Mouse (Mus musculus): ENCODE measurements at regions not wholly inside any gene's neighbourhood (a gene's known extent, or its start where the extent isn't known, plus 50 kb on each side); places are given as distances from the start of the nearest gene placed in this dataset.
"Not testable (repeated sequence)": the region's sequence is repeated elsewhere in the genome, so short reads cannot be mapped to it uniquely, and the experiment has no call there.

DNA sequence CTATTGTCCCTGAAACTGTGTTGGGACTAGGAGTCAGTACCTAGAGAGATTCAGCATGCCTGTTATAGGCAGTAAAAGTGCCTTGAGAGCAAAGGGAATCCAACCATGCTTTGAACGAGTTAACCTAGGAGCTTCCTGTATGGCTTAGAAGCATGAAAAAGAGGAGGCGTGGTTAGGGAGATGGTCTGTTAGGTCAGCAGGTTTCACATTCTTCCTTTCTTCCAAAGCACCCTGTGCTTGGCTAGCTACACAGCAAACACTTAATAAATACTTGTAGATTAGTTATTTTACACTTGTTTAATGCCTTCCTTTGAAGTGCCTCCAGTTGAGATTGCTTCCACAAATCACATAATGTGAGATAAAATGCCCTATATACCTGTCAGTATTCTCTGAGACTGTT lies 284.9 kb upstream of the Adgra3 start:
- no peak for DNase-seq

DNA sequence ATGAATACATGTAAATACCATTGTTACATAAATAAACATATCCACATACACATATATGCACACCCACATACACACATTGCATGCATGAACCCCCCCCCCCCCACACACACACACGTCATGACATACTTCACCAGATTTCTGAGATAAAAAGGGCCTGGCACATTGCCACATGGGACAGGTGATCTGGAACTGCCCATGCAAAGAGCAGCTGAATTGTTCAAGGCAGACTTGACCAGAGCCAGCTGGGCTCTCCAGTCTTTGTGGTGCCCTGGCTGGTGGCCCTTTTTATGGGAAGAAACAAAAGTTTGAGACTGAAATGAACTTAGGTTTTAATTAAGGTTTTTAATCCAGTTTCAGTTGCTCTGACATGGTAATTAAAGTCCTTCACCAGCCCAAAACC lies 250.7 kb upstream of the Adgra3 start:
- DNase-seq: peak; percentile 25

DNA sequence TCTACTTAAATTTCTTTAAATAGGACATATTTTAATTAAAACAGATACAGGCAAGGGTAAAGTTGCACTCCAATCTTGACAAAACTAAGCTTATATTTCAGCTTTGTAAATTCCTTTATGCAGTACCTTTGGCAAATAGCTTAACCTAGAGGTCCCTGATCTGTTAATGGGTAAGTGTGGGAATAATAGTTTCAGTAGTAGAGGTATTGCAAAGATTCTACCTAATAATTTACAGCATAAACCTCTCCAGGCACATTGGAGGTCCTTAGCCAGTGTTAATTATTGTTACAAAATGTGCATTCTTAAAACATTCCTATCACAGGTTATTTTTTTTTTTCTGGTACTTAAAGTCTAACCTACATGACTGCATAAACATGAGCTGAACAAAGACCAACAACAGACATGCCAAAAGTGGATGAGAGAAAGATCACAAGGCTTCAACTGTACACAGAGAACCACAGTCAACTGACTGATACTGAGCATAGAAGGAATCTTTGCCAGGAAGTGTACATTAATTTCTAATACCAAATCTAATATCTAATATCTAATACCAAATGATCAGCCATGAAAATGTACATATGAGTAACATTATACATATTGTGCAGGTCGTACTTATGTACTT lies 245.2 kb upstream of the Adgra3 start:
- no peak for DNase-seq

DNA sequence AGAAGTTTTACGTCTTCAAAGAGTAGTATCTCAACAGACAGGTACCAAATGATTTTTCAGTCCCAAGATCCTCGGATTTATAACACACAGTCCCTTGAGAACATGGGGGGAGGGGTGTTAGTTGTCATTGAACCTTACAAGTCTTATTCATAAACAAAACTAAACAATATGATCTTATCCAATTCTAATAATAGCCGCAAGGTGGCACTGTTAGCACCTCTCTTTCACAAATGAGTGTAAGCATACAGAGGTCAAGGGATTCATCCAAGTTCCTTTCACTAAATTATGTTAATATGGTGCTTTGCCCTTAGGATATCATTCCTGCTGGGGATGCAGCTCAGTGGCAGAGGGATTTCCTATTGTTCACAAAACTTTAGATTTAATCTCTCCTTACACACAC lies 235.0 kb upstream of the Adgra3 start:
- no peak for DNase-seq

DNA sequence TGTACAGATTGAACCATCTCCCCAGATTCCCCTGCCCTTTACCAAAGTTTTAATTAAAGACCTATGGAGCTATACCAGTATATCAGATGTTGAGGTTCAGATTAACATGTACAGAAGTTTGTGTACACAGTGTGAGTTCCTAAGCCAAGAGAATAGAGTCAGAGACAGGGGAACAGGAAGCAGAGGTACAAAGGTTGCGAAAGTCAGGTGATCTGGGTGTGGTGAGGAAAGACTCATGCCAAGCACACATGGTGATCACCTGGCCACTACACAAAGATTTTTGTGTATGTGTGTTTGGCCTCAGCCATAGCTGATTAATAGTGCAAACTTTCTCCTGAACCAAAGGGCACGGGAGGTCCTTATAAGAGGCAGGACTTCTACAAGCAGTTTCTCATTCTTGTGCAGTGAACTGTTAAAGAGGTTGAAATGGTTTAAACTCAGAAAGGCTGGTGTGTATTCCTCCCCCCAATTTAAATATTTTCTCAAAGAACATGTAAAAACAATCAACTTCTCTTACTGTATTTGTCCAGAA lies 232.1 kb upstream of the Adgra3 start:
- peak; percentile 16 for DNase-seq

DNA sequence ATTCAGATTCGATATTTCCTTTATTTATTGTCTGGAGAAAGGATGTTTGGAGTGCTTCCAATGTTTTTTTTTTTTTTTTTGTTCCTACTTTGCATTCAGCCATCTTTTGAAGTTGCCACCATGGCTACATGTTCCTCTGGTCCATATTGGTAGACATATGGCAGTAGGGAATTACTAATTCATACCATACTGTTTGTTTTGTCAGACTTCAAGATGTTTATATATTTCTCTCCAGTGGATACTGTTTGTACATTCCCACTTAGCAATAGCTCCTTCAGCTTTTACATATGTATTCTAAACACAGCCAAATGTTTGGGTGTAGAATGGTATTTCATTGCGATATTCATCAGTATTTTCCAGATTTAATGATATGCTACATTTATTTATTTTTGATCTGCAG lies 201.6 kb upstream of the Adgra3 start:
- no peak for DNase-seq

DNA sequence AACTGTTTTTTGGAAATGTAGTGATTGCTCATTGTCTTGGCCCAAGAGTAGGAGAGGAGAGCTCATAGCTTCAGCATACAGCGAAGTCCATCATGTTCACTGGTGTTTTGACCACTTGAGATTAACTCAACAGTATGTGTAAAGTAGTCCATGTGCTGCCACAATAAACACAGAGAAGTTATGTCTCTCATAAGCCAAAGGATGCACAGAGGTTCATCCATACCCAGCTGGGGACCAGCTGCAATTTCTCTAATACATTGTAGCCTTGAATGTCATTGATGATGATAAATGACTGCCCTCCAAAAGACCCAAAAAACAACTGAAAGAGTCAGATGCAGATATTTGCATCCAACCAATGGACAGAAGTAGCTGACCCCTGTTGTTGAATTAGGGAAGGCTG lies 199.2 kb upstream of the Adgra3 start:
- DNase-seq: no peak

DNA sequence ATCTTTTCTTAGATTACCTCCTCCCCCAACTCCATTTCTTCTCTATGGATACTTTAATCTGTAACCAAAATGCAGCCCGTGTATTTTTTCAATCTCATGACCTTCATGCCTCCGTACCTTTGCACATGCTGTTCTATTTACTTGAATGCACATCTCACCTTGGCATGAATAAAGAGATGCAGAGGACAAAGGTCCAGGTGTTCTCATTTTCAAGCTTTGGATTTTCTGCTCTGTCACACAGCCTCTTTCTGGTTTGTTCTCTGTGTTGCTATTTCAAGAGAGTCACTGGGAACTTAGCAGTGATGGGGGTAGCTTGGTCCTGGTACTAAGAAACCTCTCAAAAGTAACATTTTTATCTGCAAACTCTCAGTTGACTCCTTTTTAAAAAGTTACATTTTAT lies 175.3 kb upstream of the Adgra3 start:
- no peak for DNase-seq

DNA sequence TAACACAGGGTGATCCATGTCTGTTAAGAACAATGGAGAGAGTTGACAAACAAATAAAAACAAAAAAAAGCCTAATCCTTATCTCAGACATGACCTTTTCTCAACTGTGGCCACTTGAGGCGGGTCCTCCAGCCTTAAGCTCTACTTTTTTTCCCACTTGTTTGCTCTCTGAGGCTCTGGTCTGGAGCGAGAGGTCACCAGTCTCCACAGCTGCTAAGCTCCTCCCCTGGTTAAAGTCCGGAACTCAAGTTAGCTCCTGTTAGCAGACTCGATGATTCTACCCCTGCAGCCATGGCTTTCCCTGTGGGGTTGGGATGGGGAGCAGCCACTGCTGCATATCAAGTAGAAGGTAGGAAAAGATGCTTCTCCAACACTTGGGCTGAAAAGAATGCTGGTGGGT lies 158.2 kb upstream of the Adgra3 start:
- DNase-seq: peak; percentile 23

DNA sequence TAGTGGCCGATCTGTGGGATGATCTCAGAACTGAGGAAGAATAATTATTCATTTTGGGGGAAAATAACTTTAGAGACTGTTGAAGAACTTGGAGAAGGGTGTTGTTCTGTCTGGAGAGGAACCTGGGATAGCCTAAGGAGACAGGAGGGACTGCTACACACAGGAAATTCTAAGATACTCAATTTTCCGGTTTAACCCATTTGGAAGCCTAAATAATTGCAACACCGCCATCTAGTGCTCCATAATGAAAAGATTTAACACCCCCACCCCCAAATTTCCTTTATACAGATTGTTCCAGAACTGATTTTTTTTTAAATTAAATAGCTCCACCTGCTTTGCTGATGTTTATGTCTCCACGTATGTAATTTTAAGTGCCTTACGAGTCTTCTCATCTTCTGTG lies 157.2 kb upstream of the Adgra3 start:
- DNase-seq: no peak

DNA sequence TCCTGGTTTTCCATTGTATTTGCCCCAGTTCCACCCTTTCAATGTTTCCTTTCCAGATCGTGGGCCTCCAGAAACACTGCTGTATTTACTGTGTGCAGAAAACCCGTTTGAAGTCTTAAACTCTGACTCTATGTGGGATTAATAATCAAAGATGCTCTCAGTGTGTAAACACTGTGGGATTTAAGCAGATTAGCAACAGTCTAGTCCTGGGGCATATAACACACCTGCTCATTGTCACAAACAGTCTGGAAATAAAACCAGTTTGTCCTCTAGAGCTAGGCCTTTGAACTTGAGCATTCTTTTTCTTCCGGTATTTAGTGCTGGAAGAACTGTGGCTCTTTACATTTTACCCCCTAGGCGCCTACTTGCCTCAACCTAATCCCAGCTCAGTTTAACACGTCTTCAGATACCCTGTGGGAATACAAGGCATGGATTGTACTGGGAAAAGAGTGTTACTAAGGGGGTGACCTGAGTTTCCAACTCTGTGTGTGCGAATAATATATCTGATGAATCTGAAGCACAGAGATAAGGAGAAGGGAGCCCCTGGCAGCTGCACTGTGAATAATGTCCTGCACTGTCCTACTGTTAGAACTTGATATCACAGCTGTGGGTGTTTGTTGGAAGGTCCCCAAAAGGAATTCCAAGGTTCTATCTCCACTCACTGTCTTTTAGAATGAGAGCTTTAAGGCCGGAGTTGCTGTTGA lies 143.7 kb upstream of the Adgra3 start:
- no peak for DNase-seq

DNA sequence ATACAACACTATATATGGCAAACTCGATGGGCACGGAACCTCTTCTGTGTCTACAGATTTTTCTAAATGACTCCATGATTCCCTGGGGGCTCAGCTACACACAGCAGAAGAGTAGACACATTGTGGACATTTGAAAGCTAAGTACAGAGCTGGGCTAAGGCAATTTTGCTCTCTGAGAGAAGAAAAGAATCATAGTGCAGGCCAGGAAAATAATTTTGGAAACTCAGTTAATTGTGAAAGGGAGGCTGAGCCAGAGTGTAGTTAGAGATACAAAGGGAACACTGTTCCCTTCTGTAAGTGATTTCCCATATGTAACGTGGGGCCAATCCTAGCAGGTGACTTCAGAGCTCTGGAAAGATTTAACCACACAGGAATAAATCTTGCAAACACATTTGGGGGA lies 137.6 kb upstream of the Adgra3 start:
- DNase-seq: no peak

DNA sequence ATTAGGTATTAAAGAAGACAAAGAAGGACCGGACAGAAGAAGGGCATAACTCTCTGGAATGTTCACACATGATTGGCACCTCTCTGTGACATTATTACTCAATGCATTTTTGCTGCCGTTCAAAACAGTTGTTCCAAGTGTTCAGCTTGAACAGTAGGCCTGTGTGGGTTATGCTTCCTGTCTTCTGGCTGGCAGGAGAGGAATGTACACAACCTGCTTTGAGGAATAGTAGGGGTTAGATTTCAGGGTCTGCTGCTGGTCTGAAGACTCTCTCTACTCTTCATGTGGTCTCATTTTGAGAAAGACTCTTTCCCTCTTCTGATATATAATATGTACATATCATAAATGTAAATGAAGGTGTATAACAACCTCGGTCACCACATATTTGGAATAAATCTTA lies 137.2 kb upstream of the Adgra3 start:
- DNase-seq: no peak

DNA sequence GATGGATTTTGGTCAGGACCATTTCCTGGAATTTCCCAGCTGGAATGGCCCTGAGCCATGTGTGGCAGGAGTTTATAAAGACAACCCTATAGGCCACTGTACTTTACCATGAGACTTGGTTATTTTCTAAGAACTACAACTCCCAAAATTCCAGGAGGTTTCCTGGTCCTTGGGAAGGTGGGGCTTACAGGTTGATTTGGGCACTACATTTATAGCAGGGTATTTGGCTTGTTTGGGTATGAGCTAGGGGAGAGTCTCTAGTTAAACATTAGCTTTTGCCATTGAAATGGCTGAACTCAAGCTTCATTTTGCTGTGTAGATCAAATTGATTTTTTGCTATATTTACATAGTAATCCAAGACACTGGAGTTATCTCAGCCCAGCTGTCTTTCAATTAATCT lies 130.6 kb upstream of the Adgra3 start:
- DNase-seq: no peak

DNA sequence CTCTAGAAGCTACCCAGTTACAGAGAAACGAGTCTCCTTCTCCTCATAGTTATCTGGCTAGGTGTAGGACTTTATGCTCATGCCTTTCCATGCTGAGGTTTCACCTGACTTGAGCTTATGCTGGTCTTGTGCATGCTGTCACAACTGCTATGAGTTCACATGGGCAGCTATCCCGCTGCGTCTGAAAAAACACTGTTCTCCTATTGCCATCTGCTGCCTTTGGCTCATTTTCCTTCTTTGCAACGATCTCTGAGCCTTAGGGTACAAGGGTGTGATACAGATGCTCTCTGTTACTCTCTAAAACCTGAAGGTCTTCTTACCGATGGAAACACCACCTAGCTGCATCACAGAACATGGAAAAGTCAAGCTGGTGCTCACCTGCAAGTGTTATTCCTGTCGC lies 123.9 kb upstream of the Adgra3 start:
- DNase-seq: no peak

DNA sequence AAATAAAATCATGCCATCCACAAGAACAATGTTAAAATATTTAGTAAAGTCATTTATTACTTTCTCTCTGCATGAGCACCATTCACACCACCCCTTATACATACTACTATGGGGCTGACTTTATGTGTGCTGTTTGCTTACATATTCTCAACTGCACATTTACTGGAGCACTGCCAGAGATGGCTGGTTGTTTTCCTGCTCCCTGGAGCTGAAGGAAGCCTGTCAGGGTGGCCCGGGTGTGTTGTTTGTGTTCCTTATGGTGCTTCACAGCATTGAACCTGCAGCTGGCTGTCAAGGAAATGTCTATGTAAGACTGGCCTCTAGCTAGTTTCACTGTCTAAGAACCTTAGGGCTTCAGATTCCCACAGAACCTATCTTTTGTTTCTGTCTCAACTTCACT lies 97.8 kb upstream of the Adgra3 start:
- DNase-seq: no peak

DNA sequence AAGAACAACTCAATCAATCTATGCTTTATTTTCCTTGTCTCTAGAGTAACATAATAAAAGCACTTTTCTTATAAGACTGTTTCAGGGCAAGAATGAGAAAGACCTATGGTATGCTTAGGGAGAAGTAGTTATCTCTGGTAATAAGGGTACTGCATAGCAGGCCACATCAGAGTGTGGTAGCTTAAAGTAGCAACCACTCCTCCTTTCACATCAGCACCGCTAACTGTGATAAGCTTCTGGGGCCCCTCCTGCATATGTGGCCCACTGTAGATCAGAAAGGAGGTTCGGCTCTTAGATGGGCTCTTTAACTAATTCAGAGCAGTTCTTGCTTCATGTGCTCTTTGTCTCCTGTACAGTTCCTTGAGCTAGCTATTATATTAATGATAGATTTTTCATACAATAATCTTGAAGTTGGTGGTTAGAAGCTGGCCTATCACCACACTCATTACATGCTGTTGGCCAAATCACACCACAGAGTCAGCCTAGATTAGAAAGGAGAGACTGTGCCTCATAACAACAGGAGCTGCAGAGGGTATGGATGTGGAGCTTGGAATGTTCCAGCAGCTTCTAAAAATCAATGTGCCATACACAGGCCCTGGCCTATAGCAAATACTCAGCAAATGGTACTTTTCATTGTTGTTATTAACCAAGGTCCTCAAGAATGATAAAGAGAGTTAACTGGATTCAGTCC lies 96.5 kb upstream of the Adgra3 start:
- not testable (repeated sequence) for DNase-seq

DNA sequence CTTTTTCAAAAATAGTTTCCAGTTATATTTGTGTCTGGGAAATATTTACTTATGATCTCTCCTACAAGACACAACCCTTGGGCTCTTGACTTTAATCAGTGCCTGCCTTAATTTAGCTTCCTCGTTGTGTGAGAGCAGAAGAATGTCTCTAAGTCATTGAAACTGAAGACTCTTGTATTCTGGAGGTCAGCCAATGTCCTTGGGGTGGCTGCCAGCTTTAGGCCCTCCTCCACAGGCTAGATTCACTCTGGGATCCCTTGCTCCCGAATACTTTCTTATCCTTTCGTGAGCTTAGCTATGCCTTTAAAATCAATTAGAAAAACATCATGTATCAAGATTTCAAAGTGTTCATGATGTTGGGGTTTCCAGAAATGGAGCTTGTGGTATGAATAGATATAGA lies 88.1 kb upstream of the Adgra3 start:
- DNase-seq: peak; percentile 54

DNA sequence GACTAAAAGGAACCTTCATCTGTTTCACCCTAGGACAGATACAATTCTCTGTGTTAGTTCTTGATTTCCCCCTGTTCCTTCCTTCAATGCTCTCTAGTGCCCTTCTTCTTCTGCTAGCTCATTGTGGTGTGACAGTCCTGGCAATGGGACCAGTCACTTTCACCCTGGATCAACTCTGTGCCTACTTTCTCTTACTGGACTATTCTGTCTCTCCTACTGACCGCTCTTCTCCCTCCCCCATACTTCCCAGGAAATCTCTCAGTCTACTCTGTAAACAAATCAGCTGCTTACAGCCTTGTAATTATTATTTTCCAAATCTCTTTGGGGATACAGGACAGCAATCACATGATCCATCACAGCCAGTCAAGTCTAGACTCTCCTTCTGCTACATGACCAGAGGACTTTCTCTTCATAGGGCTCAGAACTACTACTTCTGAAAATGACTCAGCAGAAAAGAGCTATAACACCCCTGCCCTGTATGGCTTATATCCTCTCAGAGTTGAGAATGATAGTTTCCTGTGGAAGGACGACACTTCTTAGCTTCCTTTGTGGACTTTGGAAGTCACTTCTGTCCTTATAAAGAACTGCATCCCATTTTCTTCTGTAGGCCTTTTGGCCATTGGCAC lies 86.8 kb upstream of the Adgra3 start:
- no peak for DNase-seq

DNA sequence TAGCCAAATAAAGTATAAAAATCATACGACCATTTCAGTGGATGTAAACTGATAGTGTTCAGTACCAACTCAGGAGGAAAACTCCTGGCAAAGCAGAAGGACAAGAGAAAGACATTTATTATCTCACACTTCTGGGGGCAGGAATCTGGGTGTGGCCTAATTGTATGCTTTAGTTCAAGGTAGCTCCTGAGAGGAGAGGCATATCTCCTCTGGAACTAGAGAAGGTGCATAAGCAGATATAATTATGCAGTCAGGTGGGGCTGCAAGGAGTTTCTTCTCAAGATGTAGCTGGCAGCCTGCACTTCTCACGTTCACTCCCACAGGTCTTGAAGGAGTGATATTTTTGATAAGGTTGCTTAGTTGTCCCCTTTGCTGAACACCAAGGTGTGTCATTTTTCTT lies 71.4 kb upstream of the Adgra3 start:
- DNase-seq: no peak

DNA sequence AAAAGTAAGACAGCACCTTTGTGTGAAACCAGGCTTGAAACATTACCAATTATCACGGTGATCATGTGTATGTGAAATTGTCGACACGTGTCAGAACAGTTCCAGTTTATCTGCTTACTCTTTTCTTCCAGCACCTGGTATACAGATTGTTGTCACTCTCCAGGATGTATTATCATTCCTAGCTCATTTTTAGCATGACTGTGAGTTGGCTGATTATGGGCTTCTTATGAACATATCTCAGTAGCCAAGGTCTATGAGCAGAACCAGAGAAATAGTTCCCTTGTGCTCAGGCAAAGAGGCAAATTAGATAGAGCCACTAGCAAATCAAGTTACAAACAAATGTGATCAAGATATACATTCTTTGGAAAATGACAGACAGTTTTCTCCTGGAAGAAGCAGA lies 70.2 kb upstream of the Adgra3 start:
- no peak for DNase-seq

DNA sequence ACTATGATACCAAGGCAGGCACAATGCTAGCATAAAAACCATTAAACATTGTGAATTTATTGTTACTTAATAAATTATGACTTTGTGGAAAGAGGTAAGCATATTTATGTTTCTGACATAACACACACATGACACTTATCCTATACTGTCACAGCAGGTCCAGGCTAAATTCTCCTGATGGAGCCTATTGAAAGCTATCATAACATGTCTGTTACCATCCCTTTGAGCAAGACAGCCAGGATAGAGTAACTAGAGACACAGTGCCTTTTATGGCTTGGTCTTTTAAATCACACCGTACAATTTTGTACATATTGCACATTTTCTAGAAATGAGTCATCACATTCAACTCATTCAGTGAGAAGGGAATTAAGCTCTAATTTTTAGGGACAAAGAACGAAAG lies 67.8 kb upstream of the Adgra3 start:
- no peak for DNase-seq

DNA sequence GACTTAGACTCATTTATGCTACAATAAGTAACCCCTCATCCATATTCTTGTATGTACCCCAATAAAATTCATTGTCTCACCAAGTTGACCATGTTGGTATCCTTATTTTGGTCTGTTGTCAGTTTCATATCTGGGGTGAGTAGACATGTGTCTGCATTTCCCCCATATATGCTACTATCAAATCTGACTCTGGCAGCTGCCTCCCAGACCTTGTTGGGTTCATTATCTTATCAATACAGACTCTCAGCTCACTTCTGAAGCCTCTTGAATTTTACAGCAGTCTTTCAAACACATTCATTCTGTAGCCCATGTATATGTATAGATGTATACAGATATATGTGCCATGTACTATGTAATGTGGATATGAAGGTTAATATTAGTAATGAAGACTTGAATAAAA lies 67.4 kb upstream of the Adgra3 start:
- DNase-seq: no peak

DNA sequence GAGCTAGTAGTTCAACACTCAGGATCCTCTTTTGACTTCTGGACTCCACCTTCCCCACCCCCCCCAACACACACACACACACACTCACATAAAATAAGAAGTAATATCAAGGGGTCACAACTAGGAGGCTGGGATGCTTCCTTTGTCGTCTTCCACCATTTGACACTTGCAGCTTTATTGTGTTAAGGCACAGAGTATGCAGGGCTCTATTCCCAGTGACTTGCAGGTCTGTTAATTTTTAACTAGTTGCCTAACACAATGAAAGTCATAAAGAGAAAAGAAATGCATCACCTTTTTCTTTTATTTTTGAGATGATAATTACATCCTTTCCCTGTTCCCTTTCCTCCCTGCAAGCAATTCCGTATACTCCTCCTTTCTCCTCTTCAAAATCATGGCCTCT lies 66.9 kb upstream of the Adgra3 start:
- DNase-seq: no peak

Measured in kidney, postnatal 10 days (tissue).